Mouse (Mus musculus) lung, adult 2 months (tissue): ENCODE data around the gene Txndc11.
"Not testable (repeated sequence)": the region's sequence is repeated elsewhere in the genome, so short reads cannot be mapped to it uniquely, and the experiment has no call there.

ENCODE experiments used
- CTCF ChIP-seq: fragments of 200-500 bp; IDR thresholded peaks from 2 replicates; pipeline ENCODE4 v1.5.1; 2011; ENCODE audit warnings: mild to moderate bottlenecking, low read length, control low read depth; ENCODE audit not compliant: insufficient read depth
- POLR2A ChIP-seq: fragments of 200-500 bp; IDR thresholded peaks from 2 replicates; pipeline ENCODE4 v1.6.1; 2011; ENCODE audit warnings: low read depth, mild to moderate bottlenecking, control low read depth, low read length, borderline replicate concordance; ENCODE audit errors: extremely low read depth

DNA sequence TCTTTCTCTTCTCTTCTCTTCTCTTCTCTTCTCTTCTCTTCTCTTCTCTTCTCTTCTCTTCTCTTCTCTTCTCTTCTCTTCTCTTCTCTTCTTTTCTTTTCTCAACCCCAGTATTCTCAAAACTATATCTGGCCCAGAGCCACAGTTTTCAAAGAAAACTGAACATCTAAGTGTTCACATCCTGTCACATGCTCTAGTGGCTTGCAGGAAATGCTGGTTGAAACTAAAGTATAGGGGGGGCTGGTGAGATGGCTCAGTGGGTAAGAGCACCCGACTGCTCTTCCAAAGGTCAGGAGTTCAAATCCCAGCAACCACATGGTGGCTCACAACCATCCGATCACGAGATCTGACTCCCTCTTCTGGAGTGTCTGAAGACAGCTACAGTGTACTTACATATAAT lies 23.3 kb upstream of the Txndc11 start:
- not testable (repeated sequence) for TF ChIP-seq CTCF, POLR2A
